Mouse (Mus musculus): ENCODE data around the gene Rpusd1. TPM values are rescaled to one million over a fixed set of nuclear protein-coding genes. Genes with fewer than 3 reads are reported as not detected.
"Not testable (repeated sequence)": the region's sequence is repeated elsewhere in the genome, so short reads cannot be mapped to it uniquely, and the experiment has no call there.

Gene Rpusd1
- polyA plus RNA-seq, 1 experiment: 22.9 TPM

GRCm38 (mm10) chr17:25732082-25732481, 4.6 kb downstream of the Rpusd1 start:
- DNase-seq (ENCODE audit: low read depth, low spot score): peak; percentile 62
- 17% methylated on average over 2 of the region's 2 CpGs for WGBS

GRCm38 (mm10) chr17:25735246-25735645, 7.8 kb downstream of the Rpusd1 start:
- no peak for DNase-seq (ENCODE audit: low read depth, low spot score)
- 85% methylated on average over 5 of the region's 5 CpGs for WGBS

DNA sequence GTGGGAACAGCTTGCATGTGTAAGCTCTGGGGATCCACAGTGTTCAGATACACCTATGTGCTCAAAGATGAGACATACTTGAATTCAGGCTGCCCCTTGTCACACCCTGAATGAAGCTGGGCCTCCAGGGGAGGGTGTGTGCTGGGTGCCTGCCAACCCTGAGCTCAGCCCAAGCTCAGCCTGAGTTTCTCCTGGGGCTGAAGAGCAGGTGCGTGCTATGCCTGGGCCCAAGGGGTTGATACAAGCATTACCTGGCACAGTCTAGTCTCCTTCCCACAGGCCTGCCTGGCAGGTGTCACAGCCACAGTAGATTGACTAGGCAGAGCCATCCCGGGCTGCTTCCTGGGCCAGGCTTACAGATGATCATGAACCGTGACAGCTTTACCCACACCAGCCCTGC, 8.3 kb downstream of the Rpusd1 start, which contains the start of gene Mslnl:
Gene Mslnl, plus strand, starts transcription at position 298 of the 400 bp plus-strand sequence.
- DNase-seq (ENCODE audit: low read depth, low spot score): no peak
- 34% methylated on average over 3 of the region's 3 CpGs for WGBS

DNA sequence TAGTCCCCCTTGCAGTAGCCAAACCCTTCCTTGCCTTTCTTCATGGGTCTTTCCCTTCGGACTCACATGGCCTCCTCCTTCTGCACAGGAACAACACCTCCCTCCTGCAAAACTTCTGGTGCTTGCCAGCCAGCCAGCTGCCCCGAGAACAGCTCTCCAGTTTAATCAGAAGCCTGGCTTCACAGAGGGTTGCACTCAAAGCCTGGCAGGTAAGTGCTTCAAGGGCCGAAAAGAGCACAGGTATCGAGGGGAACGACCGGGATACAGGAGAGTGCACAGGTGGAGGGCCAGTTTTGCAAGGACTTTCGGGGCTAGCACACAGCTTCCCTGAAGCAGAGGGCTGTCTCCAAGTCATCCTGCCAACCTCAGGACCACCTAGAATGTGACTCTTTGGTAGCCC, 11.4 kb downstream of the Rpusd1 start:
- DNase-seq (ENCODE audit: low read depth, low spot score): no peak
- WGBS: 74% methylated on average over 7 of the region's 7 CpGs

DNA sequence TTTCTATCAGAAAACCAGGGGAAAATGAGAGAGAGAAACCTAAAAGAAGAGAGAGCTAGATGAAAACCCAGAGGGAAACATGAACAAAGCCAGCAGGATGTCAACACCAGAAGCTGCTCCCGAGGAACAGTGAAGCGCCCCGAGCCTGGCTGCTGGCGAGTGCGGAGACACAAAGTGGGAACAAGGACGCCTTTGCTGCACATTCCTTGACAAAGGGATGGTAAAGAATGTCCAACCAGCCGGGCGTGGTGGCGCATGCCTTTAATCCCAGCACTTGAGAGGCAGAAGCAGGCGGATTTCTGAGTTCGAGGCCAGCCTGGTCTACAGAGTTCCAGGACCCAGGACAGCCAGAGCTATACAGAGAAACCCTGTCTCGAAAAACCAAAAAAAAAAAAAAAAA, 14.0 kb downstream of the Rpusd1 start:
- WGBS: 70% methylated on average over 12 of the region's 12 CpGs
- not testable (repeated sequence) for DNase-seq (ENCODE audit: low read depth, low spot score)

DNA sequence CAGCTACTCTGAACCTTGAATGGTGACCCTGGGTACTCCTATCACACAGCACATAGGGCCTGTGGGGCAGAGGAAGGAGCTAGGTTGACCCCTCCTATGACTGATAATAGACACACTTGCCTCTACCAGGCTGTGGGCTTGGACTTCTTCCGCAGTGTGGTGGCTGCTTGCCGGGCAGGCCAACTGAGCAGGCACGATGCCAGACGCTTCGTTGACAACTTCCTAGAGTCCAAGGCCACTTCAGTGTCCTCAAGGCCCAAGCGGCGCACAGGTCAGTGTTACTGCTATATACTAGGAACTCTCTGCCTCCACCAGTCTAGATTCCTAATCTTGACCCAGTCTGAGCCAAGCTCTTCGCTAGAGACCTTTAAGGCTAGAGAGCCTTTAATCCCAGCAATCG, 16.4 kb downstream of the Rpusd1 start:
- 80% methylated on average over 9 of the region's 9 CpGs for WGBS
- no peak for DNase-seq (ENCODE audit: low read depth, low spot score)

- no peak for DNase-seq (ENCODE audit: low read depth, low spot score)
- WGBS: 71% methylated on average over 10 of the region's 10 CpGs
Observed at GRCm38 (mm10) chr17:25744311-25744710, 16.8 kb downstream of the Rpusd1 start.

- 95% methylated on average over 4 of the region's 4 CpGs for WGBS
- no peak for DNase-seq (ENCODE audit: low read depth, low spot score)
Observed at GRCm38 (mm10) chr17:25748238-25748637, 20.8 kb downstream of the Rpusd1 start.

DNA sequence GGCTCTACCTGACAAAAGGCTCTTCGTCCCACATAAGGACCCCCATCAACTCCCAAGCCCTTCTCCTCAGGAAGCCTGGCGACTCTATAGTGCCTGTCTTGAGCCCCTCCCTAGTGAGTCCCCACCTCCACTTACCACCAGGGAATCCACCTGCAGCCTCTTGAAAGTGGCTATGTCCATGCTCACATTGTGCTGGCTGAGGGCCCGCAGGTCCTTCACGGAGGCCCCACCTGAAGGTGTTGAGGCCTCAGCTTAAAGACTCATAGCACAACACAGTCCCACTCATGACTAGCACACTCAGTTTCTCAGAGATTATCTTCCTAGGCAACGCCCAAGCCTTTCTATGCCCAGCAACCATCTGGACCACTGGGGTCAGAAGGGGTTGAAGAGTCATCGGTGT, 21.8 kb downstream of the Rpusd1 start:
- no peak for DNase-seq (ENCODE audit: low read depth, low spot score)
- 81% methylated on average over 6 of the region's 6 CpGs for WGBS

GRCm38 (mm10) chr17:25751446-25751845, 24.0 kb downstream of the Rpusd1 start:
- no peak for DNase-seq (ENCODE audit: low read depth, low spot score)

GRCm38 (mm10) chr17:25754241-25754640, 26.8 kb downstream of the Rpusd1 start, which contains the start of gene Msln:
TSS of gene Msln (minus strand) at chr17:25754378.
- no peak for DNase-seq (ENCODE audit: low read depth, low spot score)
- 66% methylated on average over 9 of the region's 9 CpGs for WGBS

More at GRCm38 (mm10) chr17:25751446-25751845, 24.0 kb downstream of the Rpusd1 start:
- 9% methylated on average over 5 of the region's 5 CpGs for WGBS

DNA sequence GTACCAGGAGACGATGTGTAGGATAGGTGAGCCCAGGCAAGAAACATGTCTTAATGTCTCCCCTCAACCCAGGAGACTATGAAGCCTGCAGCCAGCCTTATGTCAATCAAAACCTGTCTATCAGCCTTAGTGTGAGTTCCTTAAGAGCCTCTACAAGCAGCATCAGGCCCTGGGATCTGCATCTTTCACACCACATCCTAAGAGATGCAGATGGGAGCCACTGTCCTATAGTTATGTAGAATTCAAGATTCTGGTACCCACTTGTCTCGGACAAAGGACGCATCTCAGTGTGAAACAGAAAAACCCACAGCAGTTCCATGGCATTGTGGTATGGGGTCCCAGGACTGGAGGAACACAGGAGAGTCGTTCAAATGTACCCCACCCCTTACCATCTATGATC, 27.6 kb downstream of the Rpusd1 start:
- WGBS: 79% methylated on average over 4 of the region's 4 CpGs
- DNase-seq (ENCODE audit: low read depth, low spot score): no peak

- DNase-seq (ENCODE audit: low read depth, low spot score): no peak
- WGBS: 19% methylated on average over 4 of the region's 4 CpGs
Observed at GRCm38 (mm10) chr17:25755627-25756377, 28.3 kb downstream of the Rpusd1 start.

- DNase-seq (ENCODE audit: low read depth, low spot score): no peak
Observed at GRCm38 (mm10) chr17:25756378-25757242, 29.1 kb downstream of the Rpusd1 start.

DNA sequence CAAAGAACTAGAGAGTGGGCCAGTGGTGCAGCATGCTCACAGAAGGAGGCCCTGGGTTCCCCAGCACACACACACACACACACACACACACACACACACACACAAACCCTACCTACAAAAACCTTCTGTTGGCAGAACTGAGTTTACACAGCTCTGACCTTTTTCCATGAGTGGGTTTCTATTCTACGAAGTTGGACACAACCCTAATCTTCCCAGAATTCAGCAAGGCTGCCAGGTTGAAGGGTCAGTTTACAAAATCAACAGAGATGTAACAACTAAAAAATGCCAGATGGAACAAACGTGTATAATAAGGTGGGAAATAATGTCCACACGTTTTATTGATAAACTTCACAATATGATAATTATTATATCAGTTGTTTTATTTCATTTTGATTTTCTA, 30.2 kb downstream of the Rpusd1 start:
- 55% methylated on average over 3 of the region's 3 CpGs for WGBS
- DNase-seq (ENCODE audit: low read depth, low spot score): no peak

More at GRCm38 (mm10) chr17:25756378-25757242, 29.1 kb downstream of the Rpusd1 start:
- 53% methylated on average over 9 of the region's 9 CpGs for WGBS

- 70% methylated on average over 8 of the region's 8 CpGs for WGBS
- no peak for DNase-seq (ENCODE audit: low read depth, low spot score)
Observed at GRCm38 (mm10) chr17:25760148-25760547, 32.7 kb downstream of the Rpusd1 start.

DNA sequence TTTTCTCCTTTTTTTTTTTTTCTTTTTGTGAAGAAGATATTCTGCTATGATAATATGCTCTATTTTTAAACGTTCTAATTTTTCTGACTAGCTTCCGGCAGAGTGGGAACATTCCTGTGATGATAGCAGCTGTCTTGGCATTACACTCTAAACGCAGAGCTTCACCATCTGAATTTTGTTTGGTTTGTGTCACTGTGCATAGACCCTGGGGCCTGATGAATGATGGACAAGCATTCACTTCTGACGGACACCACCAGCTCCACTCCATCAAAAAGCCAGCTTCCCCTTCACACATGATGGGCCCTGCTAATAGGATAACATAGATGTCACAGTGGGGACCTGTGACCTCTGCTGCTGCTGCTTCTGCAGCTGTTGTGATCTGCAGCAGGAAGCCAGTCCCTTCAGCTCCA, 34.1 kb downstream of the Rpusd1 start:
- WGBS: 48% methylated on average over 4 of the region's 4 CpGs
- DNase-seq (ENCODE audit: low read depth, low spot score): no peak

GRCm38 (mm10) chr17:25762591-25762990, 35.1 kb downstream of the Rpusd1 start:
- 46% methylated on average over 3 of the region's 3 CpGs for WGBS

GRCm38 (mm10) chr17:25765886-25766285, 38.4 kb downstream of the Rpusd1 start:
- 69% methylated on average over 5 of the region's 5 CpGs for WGBS
- no peak for DNase-seq (ENCODE audit: low read depth, low spot score)

More at GRCm38 (mm10) chr17:25762591-25762990, 35.1 kb downstream of the Rpusd1 start:
- no peak for DNase-seq (ENCODE audit: low read depth, low spot score)

DNA sequence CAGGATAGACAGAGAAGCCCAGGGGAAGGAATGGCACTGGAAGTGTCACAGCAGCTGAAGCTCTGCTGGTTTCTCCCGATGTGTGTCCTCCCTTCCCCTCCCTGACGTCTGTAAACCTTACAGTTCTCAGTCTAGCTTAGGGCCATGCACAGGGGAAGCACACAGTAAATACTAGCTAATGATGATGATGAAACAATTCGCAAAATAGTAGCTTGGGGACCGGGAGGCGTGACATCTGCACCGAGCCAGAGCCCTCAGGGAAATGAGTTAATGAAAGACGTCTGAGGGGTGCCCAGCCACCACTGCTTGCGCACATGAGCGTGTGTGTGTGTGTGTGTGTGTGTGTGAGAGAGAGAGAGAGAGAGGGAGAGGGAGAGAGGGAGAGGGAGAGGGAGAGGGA, 41.9 kb downstream of the Rpusd1 start:
- no peak for DNase-seq (ENCODE audit: low read depth, low spot score)
- 51% methylated on average over 9 of the region's 9 CpGs for WGBS

Measured in large intestine, adult 2 months (tissue).